ENCODE assay signal across 15 mouse cellular contexts in genomic region chr1:175699796-175700195, GRCm38 (mm10). TPM values are rescaled to one million over a fixed set of nuclear protein-coding genes. Genes with fewer than 3 reads are reported as not detected.
DNase-seq lines count a peak whose midpoint lies in the region; ATAC-seq lines count a peak whose summit lies in the region.
"Had no signal": no experiment of that assay in that cellular context is flagged by ENCODE, and none has a peak within 500 bp of the region (broad histone marks: within the 10 kb centered on the region; RNA-seq: fewer than 3 reads in every experiment).

No protein-coding gene starts in this region.

- no peaks in the 10 kb centered on the region for H3K36me3 ChIP-seq in kidney, embryonic 16.5 days (ENCODE audit: insufficient read depth, low read length)
- H3K36me3 ChIP-seq in embryonic facial prominence, embryonic 14.5 days (ENCODE audit: control insufficient read depth, insufficient read depth, low read length), result no peaks in the 10 kb centered on the region
- H3K36me3 ChIP-seq: embryonic facial prominence, embryonic 13.5 days; heart, embryonic 10.5 days had no signal

- H3K4me3 ChIP-seq in kidney, embryonic 16.5 days (ENCODE audit: low read length), result no peak overlapping the region
- no peak overlapping the region for H3K4me3 ChIP-seq in embryonic facial prominence, embryonic 14.5 days (ENCODE audit: low read depth, low read length)
- H3K4me3 ChIP-seq: embryonic facial prominence, embryonic 13.5 days; heart, embryonic 10.5 days had no signal

- intact Hi-C loops in heart, postnatal 25 days (cut with DNase I), result loop anchor here (10.0 kb wide), 1 partner anchor 225 kb away; the partner anchor contains the start of gene Gm38100

- H3K27ac ChIP-seq in kidney, embryonic 16.5 days (ENCODE audit: low read length), result no peak overlapping the region
- no peak overlapping the region for H3K27ac ChIP-seq in embryonic facial prominence, embryonic 14.5 days (replicated peaks; ENCODE audit: low read depth, low read length)
- H3K27ac ChIP-seq: embryonic facial prominence, embryonic 13.5 days; heart, embryonic 10.5 days; hindbrain, embryonic 14.5 days had no signal

- H3K9me3 ChIP-seq in kidney, embryonic 16.5 days (ENCODE audit: low read length), result no peaks in the 10 kb centered on the region
- H3K9me3 ChIP-seq in embryonic facial prominence, embryonic 14.5 days (ENCODE audit: control insufficient read depth, low read length), result no peaks in the 10 kb centered on the region
- H3K9me3 ChIP-seq: embryonic facial prominence, embryonic 13.5 days; heart, embryonic 10.5 days had no signal

- H3K4me2 ChIP-seq in kidney, embryonic 16.5 days (replicated peaks; ENCODE audit: low read depth, low read length), result no peak overlapping the region
- no peak overlapping the region for H3K4me2 ChIP-seq in embryonic facial prominence, embryonic 14.5 days (ENCODE audit: low read depth, low read length)
- H3K4me2 ChIP-seq: embryonic facial prominence, embryonic 13.5 days; hindbrain, embryonic 14.5 days had no signal

- ATAC-seq in kidney, embryonic 16.5 days (ENCODE audit: low FRiP score, low TSS enrichment), result peak; percentile 81; the same call in 1 of the 2 replicates
- ATAC-seq in embryonic facial prominence, embryonic 14.5 days (ENCODE audit: low read depth), result peak; percentile 63; the same call in 1 of the 2 replicates

- H3K9ac ChIP-seq in kidney, embryonic 16.5 days (replicated peaks; ENCODE audit: low read length), result no peak overlapping the region
- H3K9ac ChIP-seq in embryonic facial prominence, embryonic 14.5 days (ENCODE audit: low read depth, low read length), result no peak overlapping the region
- H3K9ac ChIP-seq: embryonic facial prominence, embryonic 13.5 days; hindbrain, embryonic 14.5 days had no signal

- no peak for DNase-seq in kidney, adult 18-20 months
- DNase-seq in urinary bladder, postnatal 14 days (ENCODE audit: low spot score), result peak; percentile 9
- DNase-seq in urinary bladder, postnatal 4 days (ENCODE audit: low spot score in 2 of 2), result no peak
- DNase-seq in embryonic facial prominence, embryonic 14.5 days (ENCODE audit: low spot score), result peak; percentile 31
- peak; percentile 5 to 26 for DNase-seq in thymus, postnatal 36 days
- no peak for DNase-seq in heart, postnatal 25 days (ENCODE audit: low spot score)
- no peak for DNase-seq in adrenal gland, adult 2 months
- DNase-seq: cerebellum, adult 2 months; layer of hippocampus, adult 9-11 months had no signal

- no peaks in the 10 kb centered on the region for H3K4me1 ChIP-seq in kidney, embryonic 16.5 days (ENCODE audit: insufficient read depth, low read length)
- no peaks in the 10 kb centered on the region for H3K4me1 ChIP-seq in embryonic facial prominence, embryonic 14.5 days (ENCODE audit: control insufficient read depth, insufficient read depth, low read length)
- H3K4me1 ChIP-seq: embryonic facial prominence, embryonic 13.5 days had no signal

- H3K27me3 ChIP-seq in kidney, embryonic 16.5 days (ENCODE audit: insufficient read depth, low read length), result no peaks in the 10 kb centered on the region
- no peaks in the 10 kb centered on the region for H3K27me3 ChIP-seq in embryonic facial prominence, embryonic 14.5 days (replicated peaks; ENCODE audit: control insufficient read depth, insufficient read depth, low read length)
- H3K27me3 ChIP-seq: embryonic facial prominence, embryonic 13.5 days had no signal

- WGBS in kidney, embryonic 16.5 days, result 24% methylated on average over 4 of the region's 4 CpGs
- 25% methylated on average over 4 of the region's 4 CpGs for WGBS in embryonic facial prominence, embryonic 14.5 days

RNA-seq across cellular contexts. Expression of gene Wdr64, which starts 1.4 kb away (rescaled TPM):
- polyA plus RNA-seq in kidney, embryonic 16.5 days (2015; fragmentation: Nextera tagmentation; extraction: Ambion mirVana), result not detected in 2 replicates
- polyA plus RNA-seq in embryonic facial prominence, embryonic 14.5 days (2014; fragmentation: Nextera tagmentation; extraction: Ambion mirVana), result not detected in 2 replicates
- total RNA-seq in heart, postnatal 25 days (2021), result not detected
- total RNA-seq in adrenal gland, adult 2 months (2021), result not detected
- not detected in 2 replicates for polyA plus RNA-seq in adrenal gland, adult 2 months (2012; rRNA removed)
- polyA plus RNA-seq: cerebellum, adult 2 months; embryonic facial prominence, embryonic 13.5 days; heart, embryonic 10.5 days; hindbrain, embryonic 14.5 days; limb, embryonic 14.5 days; spleen, adult 2 months had no signal

RNA-seq across cellular contexts. Expression of gene Chml, which starts 7.1 kb away (rescaled TPM):
- polyA plus RNA-seq in kidney, embryonic 16.5 days (2015; fragmentation: Nextera tagmentation; extraction: Ambion mirVana), result 3.0 and 3.6 TPM in 2 replicates
- polyA plus RNA-seq in embryonic facial prominence, embryonic 14.5 days (2014; fragmentation: Nextera tagmentation; extraction: Ambion mirVana), result 2.3 and 3.0 TPM in 2 replicates
- total RNA-seq in heart, postnatal 25 days (2021), result 10 to 100 TPM; 10.9 to 13.6 TPM
- total RNA-seq in adrenal gland, adult 2 months (2021), result 1 to 10 TPM; 7.3 to 8.0 TPM
- polyA plus RNA-seq in adrenal gland, adult 2 months (2012; rRNA removed), result 62.7 and 91.6 TPM in 2 replicates

RNA-seq across cellular contexts. Expression of gene Opn3, which starts 7.2 kb away (rescaled TPM):
- 9.3 and 9.4 TPM in 2 replicates for polyA plus RNA-seq in kidney, embryonic 16.5 days (2015; fragmentation: Nextera tagmentation; extraction: Ambion mirVana)
- 5.2 TPM in 2 replicates for polyA plus RNA-seq in embryonic facial prominence, embryonic 14.5 days (2014; fragmentation: Nextera tagmentation; extraction: Ambion mirVana)
- total RNA-seq in heart, postnatal 25 days (2021), result 1 to 10 TPM; 8.5 to 8.9 TPM
- total RNA-seq in adrenal gland, adult 2 months (2021), result 10 to 100 TPM; 10.9 to 17.2 TPM
- polyA plus RNA-seq in adrenal gland, adult 2 months (2012; rRNA removed), result 8.3 and 9.5 TPM in 2 replicates

Comparison
In these comparisons a context has a peak if more than half of its experiments do, and no peak if none do; other contexts are left out.
1. DNase-seq: peak in urinary bladder, postnatal 14 days (single experiment), embryonic facial prominence, embryonic 14.5 days (single experiment) and thymus, postnatal 36 days (2 of 2); none in kidney, adult 18-20 months (single experiment), urinary bladder, postnatal 4 days (0 of 2), heart, postnatal 25 days (single experiment) and adrenal gland, adult 2 months (single experiment).
2. RNA of gene Chml, which starts 7.1 kb away (polyA plus RNA-seq): 62.7 to 91.6 TPM in adrenal gland, adult 2 months; 2.3 to 3.0 TPM in embryonic facial prominence, embryonic 14.5 days and 3.0 to 3.6 TPM in kidney, embryonic 16.5 days; every median in the first group is over 10 times any median in the second.